Mouse (Mus musculus) retina, postnatal 7 days (tissue): ENCODE measurements around the gene Ppfibp2.

Experiments
- DNase-seq: peaks from one replicate; pipeline ENCODE4 v3.0.0-alpha.2; 2012; ENCODE audit warnings: low read depth, low spot score

The Ppfibp2 gene

DNA sequence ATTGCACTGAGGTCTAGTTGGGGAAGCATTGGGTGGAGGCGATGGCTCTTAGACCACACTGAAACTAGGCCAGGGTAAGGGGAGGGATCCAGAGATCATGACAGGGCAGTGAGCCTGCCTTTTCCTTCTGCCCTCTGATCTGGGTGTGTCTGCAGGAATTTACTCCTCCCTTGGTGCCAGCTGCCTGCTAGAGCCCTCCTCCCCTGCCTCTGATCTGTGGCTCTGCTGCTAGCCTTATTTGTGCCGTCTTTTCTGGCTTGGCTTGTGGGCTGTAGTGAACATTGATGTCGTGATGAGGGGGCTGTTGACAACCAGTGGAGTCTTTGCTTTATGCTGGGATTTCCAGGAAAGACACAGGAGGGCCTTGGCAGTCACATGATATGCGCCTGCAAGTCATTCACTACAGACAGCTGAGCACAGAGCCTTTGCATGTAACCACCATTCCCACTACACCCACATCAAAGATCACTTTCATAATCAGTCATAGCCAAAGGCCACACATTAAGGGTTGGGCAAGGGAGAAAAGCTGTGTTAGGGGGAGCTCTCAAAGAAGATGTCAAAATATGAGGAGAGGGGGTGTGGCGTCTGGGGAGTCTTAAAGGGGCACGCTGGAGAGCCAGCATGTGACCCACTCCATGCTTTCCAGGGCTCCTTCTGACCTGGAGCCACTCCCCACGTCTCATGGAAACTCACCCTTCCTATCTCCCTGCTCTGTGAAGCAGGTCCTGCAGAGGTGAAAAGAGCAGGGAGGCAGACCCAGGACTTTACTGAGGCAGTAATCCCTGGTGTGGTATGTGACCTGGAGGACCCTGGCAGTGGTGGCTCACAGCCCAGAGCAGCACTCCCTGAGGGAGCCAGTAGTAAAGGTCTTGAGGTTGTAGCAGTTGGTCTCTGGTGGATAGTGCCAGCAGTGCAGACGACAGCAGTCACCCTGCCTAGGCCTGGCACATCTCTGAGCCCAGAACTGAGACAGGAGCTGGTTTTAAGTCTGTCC is 69.4 kb downstream of the Ppfibp2 start:
- no peak for DNase-seq

DNA sequence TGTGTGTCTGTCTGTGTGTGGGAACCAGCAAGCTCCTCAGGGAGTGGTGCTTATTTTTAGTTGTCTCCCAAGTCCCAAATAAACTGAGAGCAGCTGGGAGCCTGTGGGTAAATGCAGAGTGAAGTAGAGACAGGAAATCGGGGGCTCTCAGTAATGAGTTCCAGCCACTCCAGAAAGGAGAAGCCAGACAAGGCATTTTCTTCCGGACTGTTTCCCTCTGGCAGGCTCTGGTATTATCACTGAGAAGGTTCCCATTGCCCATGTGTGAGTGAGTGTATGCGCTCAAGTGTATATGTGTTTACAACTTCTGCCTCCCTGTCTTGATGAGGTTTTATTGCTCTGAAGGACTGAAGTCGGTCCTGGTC is 70.2 kb downstream of the Ppfibp2 start:
- DNase-seq = no peak

DNA sequence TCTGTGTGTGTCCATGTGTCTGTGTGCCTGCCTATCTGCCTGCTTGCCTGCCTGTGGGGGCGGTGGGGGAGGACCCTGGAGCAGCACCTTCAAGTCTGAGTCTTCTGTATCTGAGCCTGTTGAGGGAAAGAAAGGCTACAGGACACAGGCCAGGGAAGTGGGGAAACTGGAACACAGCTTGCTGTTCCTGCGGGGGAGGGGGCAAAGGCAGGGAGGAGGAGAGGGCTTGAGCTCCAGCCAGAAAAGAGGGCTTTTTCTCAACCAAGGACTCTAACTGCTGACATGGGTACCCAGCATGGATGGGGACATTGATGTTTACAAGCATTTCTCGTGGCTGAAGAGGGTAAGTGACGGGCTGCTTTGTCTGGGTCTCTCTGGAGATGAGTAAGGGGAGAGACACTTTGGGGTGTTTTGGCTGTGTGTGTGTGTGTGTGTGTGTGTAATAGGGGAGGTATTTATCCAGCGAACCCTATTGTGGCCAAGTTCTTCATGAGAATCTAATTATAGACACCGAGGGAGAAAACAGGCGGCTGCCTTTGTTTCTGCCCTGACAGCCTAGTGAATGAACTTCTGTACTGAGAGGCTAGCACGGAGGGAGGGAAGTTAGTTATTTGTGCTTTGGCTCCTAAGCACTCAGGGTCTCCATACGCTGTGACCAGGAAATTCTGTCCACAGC is 70.7 kb downstream of the Ppfibp2 start:
- DNase-seq = no peak

DNA sequence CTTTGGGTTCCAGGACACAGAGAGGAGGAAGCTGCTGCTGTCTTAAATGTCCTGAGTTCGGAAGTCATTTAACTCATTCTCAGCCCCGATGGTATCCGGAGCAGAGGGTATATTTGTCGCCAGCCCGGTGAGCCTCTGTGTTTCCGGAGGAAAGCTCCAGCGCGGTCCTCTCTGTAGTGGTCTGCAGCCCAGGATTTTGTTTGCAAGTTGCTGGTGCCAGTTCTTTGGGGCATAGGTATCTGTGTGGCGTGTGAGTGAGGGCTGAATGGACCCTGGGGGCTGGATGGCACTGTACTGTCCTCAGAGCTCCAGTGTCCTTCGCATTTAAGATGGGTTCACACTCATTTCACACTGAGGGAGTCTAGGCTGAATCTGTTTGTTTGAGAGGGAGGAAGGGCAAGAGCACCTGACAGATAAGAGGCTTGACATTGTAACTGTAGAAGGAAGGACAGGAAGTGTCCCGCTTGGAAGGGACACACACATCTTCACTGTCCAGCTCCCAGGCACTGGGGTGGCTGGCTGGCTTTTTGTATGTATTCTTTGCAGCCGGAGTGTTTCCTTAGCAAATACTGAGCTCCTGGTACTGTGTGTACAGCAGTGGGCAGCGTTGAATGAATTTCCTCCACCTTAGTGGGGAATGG is 71.4 kb downstream of the Ppfibp2 start:
- no peak for DNase-seq

DNA sequence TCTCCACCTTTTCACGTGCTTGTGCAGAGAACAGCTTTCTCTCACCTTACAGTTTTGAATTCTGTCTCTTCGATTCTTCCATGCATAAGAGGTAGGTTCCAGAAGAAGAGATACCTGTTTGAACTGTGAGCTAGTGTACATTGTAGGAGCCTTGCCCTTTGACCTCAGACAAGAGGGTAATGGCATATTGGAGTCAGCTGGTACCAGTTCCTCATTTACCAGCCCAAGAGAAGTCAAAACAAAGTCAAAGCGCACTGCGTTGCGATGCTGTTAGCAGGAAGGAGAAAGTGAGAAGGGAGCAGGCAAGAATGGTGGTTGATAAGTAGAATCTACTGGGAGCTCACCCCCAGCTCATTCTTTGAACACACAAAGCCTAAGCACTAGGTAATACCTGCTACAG is 73.5 kb downstream of the Ppfibp2 start:
- DNase-seq = no peak

DNA sequence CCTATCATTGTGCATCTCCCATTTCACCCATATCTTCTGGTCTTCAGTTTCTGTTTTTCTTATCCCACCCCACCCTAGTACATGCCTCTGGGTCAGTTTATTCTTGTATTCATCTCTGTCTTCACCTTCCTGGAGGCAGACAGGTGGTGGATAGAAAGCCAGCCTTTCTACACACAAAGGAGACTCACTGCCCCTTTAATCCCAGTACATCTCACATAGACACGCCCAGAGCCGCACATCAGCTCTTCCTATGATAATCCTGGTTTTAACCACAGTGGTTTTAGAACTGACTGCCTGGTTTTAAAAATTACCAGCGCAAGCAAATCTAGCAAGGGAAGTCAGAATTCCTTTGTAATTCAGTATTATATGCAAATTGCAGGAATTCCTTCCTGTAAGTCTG is 80.2 kb downstream of the Ppfibp2 start:
- DNase-seq = no peak

DNA sequence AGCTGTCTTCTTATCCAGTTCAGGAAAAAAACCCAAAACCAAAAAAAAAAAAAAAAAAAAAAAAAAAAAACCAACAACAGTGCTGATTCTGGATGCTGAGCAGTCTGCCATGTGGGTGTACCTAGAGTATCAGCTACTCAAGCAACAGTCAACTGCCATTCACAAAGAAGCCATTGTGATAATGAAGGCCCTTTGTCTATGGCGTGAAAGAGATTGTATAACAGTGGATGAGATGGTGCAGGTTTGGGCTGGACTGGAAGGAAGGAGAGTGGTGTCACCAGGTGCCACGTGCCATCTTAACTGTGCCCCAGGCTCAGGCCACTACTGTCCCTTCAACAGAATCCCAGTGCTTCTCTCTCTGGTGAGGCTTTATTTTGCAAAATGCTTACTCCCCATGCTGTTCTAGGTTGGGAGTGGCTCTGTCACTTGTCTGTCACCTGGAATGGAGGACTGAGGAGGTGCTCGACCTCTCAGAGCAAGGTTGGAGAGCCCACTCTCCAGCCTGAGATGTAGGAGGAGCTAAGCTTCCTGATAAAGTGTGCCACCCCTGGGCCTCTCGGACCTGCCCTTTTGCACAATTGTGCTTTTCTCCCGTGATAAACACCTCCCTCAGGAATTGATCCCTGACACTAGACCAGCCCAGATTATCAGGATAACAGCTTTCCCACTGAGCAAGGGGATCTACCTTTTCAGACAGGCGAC is 85.3 kb downstream of the Ppfibp2 start:
- no peak for DNase-seq

DNA sequence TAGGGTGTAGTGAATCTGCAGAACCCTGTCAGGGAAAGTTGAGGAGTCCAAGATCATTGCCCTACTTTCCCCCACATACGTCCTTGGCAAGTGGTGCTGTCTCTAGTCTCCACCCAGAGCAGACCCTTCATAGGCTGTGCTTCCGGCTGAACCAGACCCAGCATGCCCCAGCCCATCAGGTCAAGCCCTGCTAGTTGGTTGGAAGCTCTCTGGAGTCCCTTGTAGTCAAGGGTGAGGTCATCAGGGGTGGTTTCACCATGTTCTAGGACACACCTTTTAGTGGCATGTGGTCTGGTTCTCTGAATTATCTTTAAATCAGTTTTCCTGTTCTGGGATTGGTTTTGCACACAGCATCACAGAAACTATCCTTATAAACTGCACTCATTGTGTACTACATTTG is 86.3 kb downstream of the Ppfibp2 start:
- no peak for DNase-seq

DNA sequence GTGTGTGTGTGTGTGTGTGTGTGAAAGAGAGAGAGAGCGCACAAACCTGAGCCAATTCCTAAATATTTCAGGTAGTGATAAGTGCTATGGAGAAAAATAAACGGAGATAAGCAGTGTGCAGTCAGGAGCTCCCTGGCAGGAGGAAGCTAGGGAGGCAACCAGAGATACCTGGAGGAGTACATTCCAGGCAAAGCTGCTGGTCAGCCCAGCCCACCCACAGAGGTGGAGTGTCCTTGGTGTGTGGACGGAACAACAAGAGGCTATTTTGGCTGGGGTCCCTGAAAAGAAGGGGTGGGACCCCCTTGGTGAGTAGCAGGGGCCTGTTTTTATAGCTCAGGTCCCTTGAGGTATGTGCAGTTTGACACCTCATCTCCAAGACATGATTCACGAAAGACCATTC is 88.2 kb downstream of the Ppfibp2 start:
- no peak for DNase-seq

DNA sequence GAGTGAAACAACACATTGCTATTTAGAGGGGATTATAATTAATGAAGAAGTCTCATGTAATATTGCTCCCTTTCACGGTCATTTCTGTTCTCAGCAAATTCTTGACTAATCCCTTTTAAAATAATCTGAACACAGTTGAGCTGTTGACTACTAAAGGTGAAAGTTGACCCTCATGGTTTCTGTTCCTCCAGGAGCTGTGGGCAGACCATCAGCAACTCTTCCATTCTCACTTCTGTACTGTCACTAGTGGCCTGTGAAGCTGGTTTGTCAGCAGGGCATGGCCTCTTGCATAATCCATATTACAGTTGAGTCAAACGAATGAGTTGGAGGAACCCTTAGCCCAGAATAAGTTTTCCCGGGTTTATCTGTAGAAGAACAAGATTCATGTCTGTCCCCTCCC is 88.6 kb downstream of the Ppfibp2 start:
- DNase-seq = no peak

DNA sequence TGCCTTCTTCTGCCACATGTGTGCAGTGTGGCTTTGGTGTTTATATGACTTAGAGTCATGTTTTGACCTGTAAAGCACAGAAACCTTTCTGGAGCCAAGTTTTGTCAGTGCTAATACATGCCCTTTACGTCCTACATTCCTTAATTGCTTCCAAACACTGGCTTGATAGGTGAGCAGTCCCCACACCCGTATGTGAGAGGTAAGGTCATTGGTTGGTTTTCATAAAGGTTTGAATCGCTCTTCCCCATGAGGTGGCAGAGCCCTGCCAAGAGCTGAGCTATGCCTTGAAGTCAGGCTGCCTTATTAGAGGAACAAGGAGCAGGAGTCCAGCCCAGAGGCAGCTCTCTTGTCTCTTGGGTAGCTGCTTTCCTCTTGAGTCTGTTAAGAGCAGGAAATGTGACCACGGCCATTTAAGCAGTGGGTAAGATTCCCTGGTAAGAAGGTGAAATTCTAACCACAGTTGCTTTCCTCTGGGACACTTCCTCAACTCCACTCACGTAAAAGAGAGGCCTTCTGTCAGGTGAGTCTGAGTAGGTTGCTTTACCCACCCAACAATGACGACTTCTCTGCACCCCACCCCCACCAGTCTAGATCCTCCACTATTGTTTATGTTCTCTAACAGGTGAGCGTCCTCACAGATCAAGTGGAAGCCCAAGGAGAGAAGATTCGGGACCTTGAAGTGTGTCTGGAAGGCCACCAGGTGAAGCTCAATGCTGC is 90.4 kb downstream of the Ppfibp2 start:
- DNase-seq = no peak

DNA sequence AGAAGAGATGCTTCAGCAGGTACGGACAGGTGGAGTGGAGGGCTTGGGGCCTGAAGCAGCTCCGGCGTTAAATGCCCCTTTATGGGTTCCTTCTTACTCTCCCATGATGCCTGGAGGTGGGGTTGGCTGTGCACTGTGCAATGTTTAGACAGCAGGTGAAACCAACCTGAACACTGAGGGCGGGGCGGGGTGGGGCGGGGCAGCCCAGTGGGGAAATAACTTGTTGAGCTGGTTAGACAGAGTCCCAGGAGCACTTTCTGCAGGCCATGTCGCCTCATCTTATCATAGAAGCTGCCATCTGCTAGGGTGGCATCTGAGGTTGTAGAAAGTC is 90.9 kb downstream of the Ppfibp2 start:
- DNase-seq = no peak

DNA sequence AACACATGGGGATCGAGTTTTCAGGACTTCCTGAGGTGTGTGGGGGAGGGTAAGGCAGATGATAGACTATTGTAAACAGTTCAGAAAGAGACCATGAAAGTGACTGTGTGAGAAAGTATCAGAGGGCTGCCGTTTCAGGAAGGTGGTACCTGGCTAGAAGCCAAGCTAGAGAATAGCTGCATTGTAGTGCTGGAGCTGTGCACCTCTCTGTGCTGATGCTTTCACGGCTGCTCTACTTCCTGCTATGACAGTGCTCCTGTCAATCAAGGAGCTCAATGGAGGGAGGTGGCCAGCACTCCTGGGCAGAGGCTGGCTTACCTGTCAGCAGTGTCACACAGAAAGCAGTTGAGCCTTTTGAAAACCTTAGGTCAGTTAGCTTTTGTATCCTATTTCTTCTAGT is 92.4 kb downstream of the Ppfibp2 start:
- DNase-seq = no peak

DNA sequence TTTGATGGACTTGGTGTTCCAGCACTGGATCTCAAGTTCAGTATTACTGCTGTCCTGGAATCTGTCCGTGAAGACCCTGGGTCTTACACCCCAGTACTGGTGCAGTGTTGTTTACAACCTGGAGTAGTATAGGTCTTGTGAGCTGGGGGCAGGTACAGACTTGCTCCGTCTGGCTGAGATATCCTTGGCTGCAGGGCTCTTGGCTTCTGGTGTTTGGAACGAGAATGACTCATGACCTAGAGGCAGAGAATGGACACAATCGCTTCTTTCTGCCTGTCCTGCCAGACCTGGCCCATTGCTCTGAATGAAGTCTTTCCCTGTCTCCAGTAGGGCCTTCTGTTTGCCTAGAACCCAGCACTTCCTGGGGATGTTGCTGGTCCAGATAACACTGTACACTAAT is 93.0 kb downstream of the Ppfibp2 start:
- no peak for DNase-seq

DNA sequence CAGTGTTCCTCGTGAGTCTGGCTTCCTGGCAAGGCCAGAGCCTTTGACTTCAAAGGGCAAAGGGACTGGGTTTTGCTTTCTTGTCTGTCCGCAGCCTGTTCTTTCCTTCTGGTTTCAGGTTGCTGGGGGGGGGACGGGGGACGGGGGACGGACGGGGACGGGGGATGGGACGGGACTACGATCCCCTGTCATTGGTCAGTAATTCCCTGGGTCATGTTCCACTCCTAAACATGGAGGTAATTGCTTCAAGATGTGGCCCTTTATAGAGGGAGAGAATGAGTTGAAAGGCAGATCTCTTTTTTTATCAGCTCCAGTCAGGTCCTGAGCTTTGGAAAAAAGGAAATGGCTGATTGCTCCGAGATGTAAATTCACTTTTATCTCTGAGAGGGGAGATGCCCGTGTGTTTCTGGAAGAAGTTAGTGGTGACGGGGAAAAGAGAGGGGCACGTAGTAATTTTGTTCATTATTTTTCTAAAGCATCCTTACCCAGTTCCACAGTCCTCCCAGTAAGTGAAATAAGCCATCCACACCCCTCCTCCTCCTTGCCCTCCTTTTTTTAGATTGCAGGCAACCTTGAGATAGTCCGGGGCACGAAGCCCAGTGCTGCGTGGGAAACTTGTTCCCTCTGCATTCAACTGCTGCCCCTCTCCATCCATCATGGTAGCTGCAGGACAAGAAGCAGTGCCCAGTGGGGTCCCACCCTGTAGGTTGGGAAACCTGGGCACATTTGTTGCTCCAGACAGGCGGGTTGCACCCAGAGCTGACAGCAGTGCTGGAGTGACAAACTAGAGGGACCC is 95.6 kb downstream of the Ppfibp2 start:
- DNase-seq = no peak

DNA sequence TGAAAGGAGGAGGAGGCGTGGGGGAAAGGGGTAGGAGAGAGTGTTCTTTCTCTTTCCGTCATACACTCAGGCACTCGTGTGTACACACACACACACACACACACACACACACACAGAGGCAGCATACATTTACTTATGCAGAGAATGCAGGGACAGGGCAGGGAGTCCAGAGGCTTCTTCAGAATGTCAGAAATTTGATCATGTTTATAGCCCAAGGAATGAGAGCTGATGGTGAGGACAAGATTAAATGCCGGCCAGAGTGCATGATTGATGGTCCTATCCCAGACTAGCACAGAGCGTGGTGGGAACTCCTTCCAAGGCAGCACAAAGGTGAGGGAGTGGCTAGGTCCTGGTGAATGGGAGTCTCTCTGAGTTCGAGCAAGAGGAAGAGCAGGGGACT is 96.5 kb downstream of the Ppfibp2 start:
- DNase-seq = no peak

DNA sequence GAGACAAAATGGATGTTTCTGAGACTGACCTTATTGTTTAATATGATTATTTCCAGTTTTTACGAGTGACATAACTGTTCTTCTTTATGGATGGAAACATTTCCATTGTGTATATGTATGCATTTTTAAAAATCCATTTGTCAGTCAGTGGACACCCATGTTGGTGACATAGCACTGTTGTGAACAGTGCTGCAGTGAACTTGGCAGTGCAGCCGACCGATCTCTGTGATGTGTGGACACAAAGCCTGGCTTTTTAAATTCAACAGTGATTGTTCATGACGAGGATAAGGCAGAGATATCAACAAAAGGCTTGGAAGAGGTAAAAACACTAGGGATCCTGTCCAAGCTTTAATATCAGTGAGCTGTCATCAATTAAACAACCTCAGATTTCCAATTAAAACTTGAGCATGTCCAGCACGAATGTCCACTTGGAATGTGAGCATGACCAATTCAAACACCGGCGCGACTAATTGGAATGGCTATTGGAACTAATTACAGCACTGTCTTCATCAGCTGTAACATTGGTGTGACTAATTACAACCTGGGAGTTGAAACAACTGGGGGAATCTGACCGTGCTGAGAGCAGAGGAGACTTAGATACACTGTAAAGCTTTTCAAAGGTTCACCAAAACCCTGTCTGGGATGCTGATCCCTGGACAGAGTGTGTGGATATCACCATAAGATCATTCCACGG is 99.4 kb downstream of the Ppfibp2 start:
- DNase-seq = no peak

DNA sequence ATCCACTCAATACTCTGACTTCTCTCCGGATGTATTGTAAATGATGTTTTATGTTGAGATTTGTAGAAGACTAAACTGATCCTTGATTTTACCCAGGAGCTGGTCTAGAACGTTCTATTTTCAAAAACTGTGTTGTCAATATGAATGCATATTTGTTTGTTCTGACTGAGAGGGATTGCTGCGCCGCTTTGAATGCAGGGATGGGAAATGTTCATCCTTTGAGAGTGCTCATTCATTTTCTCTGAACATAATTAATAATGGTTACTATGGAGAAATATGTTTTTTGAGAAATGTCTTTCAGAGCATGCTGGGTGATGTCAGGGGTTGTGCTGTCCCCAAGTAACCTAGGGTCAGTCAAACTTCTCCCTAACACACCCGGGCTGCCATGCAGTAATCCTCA is 102.1 kb downstream of the Ppfibp2 start:
- DNase-seq = no peak

DNA sequence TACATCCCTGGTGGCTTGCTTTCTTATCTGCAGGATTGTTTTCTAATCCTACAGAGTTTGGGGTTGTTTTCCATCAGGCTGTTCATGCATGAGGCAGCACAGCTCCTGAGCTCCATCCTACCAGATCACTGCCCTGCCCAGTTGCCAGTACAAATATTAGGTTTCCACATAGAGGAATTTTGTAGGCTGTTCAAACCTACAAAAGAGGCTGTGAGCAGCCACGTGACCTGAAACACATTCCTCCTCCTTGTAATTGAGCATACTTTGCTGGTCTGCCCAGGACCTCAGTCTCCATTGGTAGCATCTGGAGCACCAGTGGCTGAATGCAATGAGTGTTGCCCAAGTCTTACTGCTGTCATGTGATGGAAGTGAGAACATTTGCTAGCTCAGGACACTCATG is 104.9 kb downstream of the Ppfibp2 start:
- DNase-seq = no peak

DNA sequence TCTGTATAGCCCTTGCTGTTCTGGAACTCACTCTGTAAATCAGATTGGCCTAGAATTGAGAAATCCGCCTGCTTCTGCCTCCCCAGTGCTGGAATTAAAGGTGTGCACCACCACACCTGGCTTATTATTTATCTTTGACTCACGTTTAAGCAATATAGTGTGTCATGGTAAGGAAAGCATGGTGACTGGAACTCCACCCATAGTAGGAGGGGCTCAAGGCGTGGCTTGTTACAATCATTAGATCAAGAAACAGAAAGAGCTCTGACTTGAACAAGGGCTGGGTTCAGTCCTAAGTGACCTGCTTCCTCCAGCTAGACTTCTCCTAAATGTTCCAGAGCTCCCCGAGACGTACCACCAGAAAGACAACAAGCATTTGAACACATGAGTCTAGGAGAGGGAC is 105.6 kb downstream of the Ppfibp2 start:
- DNase-seq = no peak
